Mouse (Mus musculus): Measurements from ENCODE around the gene Gm21788. TPM values are rescaled to one million over a fixed set of nuclear protein-coding genes. Genes with fewer than 3 reads are reported as not detected.

Gene Gm21788
- not detected in 2 replicates for polyA plus RNA-seq (2012; rRNA removed)

GRCm38 (mm10) chrY:7404710-7405109 is at the start of gene Gm21788:
Gene Gm21788, plus strand, starts transcription at chrY:7405010.

Other genes starting within 250 kb of the Gm21788 start
- not detected in 2 replicates for gene Gm21244, start 235.7 kb upstream of the Gm21788 start, polyA plus RNA-seq (2012; rRNA removed)
- gene Gm28998, start 151.2 kb upstream of the Gm21788 start, polyA plus RNA-seq (2012; rRNA removed), result not detected in 2 replicates
- 0.01 TPM in 1 of 2 replicates, not detected in the other for gene Gm20826, start 233.5 kb downstream of the Gm21788 start, polyA plus RNA-seq (2012; rRNA removed)